Mouse (Mus musculus) hindbrain, embryonic 16.5 days (tissue): ENCODE measurements at regions not wholly inside any gene's neighbourhood (a gene's known extent, or its start where the extent isn't known, plus 50 kb on each side); places are given as distances from the start of the nearest gene placed in this dataset.

ENCODE experiments used
- ATAC-seq: fragments of 200-750 bp; cut with Nextera tagmentation; 2 replicates; pipeline ENCODE4 v1.8.0; 2017; ENCODE audit warnings: moderate TSS enrichment, moderate library complexity
- H3K27ac ChIP-seq: fragments of 300-500 bp; sonication (generic); 2 replicates; pipeline ENCODE4 v1.5.1; 2014; ENCODE audit warnings: low read depth, mild to moderate bottlenecking, control low read depth, low read length, moderate library complexity
- H3K27me3 ChIP-seq: fragments of 300-500 bp; sonication (generic); replicated peaks from 2 replicates; pipeline ENCODE4 v1.6.1; 2014; ENCODE audit warnings: low read length; ENCODE audit not compliant: control insufficient read depth, insufficient read depth
- H3K36me3 ChIP-seq: fragments of 300-500 bp; sonication (generic); 2 replicates; pipeline ENCODE4 v1.6.1; 2014; ENCODE audit warnings: mild to moderate bottlenecking, low read length, moderate library complexity, mixed read lengths; ENCODE audit not compliant: control insufficient read depth, insufficient read depth
- H3K4me1 ChIP-seq: fragments of 300-500 bp; sonication (generic); 2 replicates; pipeline ENCODE4 v1.6.1; 2014; ENCODE audit warnings: low read depth, low read length; ENCODE audit not compliant: control insufficient read depth, insufficient read depth
- H3K4me2 ChIP-seq: fragments of 300-500 bp; sonication (generic); 2 replicates; pipeline ENCODE4 v1.6.1; 2014; ENCODE audit warnings: mild to moderate bottlenecking, low read length, control low read depth, moderate library complexity
- H3K4me3 ChIP-seq: fragments of 300-500 bp; sonication (generic); 2 replicates; pipeline ENCODE4 v1.5.1; 2014; ENCODE audit warnings: mild to moderate bottlenecking, low read length, control low read depth, moderate library complexity
- H3K9ac ChIP-seq: fragments of 300-500 bp; sonication (generic); 2 replicates; pipeline ENCODE4 v1.6.1; 2014; ENCODE audit warnings: low read depth, mild to moderate bottlenecking, control low read depth, low read length, moderate library complexity
- H3K9me3 ChIP-seq: fragments of 300-500 bp; sonication (generic); 2 replicates; pipeline ENCODE4 v1.6.1; 2014; ENCODE audit warnings: mild to moderate bottlenecking, low read length, moderate library complexity; ENCODE audit not compliant: control insufficient read depth
- WGBS: fragments of 180-500 bp; shearing (Covaris S2); extraction: QIAGEN DNeasy Blood & Tissue Kit; methylation state at CpG from one replicate; pipeline ENCODE4 v1.1.7; 2014; 5-methylcytosine and 5-hydroxymethylcytosine counted together

DNA sequence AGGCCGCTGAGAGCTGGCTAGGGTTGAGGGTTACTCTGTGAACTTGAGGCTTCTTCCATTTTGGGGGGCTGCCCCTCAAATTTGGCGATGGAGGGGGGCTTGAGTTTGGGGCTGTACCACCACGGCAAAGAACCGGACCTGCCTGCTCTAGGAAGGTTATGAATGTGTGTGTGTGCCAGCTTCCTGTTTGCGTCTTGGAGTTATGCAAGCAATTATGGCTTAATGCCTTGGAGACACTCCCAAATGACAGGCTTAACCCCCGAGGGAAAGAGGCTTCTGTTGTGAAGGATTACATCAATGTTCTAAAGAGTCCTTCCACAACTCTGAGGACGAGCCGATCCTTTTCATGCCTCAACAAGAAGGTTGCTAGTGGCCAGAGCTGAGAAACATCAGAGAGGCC, 294.1 kb downstream of the Bcl11a start:
- Histone ChIP-seq H3K27ac (no peak overlapping the region; the same call in 1 of the 2 replicates), H3K4me1 (peaks cover 17% of the 10 kb centered on the region), H3K9me3 (no peaks in the 10 kb centered on the region), H3K9ac (no peak overlapping the region), H3K4me3 (no peak overlapping the region), H3K27me3 (0 out of 2 replicates have a peak, but pooled peaks cover 3% of the 10 kb centered on the region), H3K4me2 (no peak overlapping the region), H3K36me3 (no peaks in the 10 kb centered on the region)
- peak; percentile 16 for ATAC-seq
- WGBS: 31% methylated on average over 8 of the region's 8 CpGs

DNA sequence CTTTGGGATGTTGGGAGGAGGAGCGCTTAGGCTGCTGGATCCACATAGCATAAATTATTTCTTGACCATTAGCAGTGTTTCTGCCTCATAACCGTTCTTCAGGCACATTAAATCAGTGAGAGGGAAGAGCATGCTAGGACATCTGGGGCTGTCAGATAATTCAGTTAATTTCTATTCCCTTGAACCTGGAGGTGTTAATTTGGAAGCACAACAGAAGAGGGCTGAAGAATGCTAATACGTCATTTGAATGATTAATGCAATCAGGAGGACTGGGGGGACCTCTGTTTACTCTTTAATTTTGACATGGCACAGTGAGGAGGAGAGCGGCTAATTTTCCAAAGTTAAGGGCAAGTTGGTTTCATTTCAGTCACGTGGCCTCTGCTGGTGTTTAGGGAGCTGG, 294.8 kb downstream of the Bcl11a start:
- Histone ChIP-seq H3K27me3 (0 out of 2 replicates have a peak, but pooled peaks cover 3% of the 10 kb centered on the region), H3K27ac (no peak overlapping the region), H3K4me3 (no peak overlapping the region), H3K9ac (no peak overlapping the region), H3K36me3 (no peaks in the 10 kb centered on the region), H3K4me1 (peaks cover 17% of the 10 kb centered on the region), H3K9me3 (no peaks in the 10 kb centered on the region), H3K4me2 (no peak overlapping the region)
- ATAC-seq: no peak
- 43% methylated on average over 5 of the region's 5 CpGs for WGBS

DNA sequence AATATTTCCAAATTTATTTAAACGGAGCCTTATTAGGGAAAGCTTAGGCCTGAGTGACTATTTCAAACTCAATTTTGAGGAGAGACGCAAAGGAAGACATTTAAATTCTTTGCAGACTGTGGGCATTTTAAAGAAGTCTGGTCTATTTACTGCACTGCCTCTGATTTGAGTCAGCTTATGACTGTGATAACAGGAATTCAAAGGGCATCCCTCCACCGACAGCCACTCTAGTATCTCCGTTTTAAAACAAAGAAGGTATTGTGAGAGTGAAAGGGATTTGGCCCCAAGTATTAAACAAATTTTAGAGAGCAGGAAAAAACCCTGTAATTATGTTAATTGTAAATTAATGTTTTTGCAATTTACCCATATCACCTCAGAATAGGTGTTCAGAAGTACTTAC, 295.4 kb downstream of the Bcl11a start:
- no peak overlapping the region for H3K4me2 ChIP-seq
- WGBS: 52% methylated on average over 4 of the region's 4 CpGs
- no peak overlapping the region for H3K27ac ChIP-seq
- H3K4me3 ChIP-seq: no peak overlapping the region
- H3K27me3 ChIP-seq: 0 out of 2 replicates have a peak, but pooled peaks cover 3% of the 10 kb centered on the region
- no peaks in the 10 kb centered on the region for H3K9me3 ChIP-seq
- ATAC-seq: no peak
- H3K4me1 ChIP-seq: peaks cover 17% of the 10 kb centered on the region
- H3K9ac ChIP-seq: no peak overlapping the region
- H3K36me3 ChIP-seq: no peaks in the 10 kb centered on the region

DNA sequence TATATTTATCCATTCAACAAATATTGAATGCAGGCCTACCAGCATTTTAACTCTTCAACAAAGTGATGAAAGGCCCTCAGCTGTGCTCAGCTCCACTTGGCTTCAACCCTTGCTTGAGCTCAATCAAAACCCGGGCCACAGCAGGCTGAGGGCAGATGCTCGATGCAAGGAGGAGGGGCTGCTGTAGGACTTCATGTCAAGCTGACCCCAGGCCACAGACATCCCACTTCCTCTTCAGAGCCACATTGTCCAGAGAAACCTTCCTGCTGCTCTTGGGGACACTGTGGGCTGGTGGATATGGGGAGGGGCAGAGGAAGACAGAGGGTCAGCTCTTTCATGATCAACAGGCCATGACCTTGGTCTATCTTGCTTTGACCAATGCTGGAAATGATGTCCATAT, 299.7 kb downstream of the Bcl11a start:
- Histone ChIP-seq H3K4me1 (peaks cover 5% of the 10 kb centered on the region; the same call in 1 of the 2 replicates), H3K36me3 (no peaks in the 10 kb centered on the region), H3K27me3 (no peaks in the 10 kb centered on the region), H3K4me3 (no peak overlapping the region), H3K9ac (no peak overlapping the region), H3K9me3 (no peaks in the 10 kb centered on the region), H3K27ac (no peak overlapping the region), H3K4me2 (no peak overlapping the region)
- 54% methylated on average over 2 of the region's 2 CpGs for WGBS
- ATAC-seq: no peak

GRCm38 (mm10) chr11:24390578-24390977, 312.7 kb downstream of the Bcl11a start:
- Histone ChIP-seq H3K36me3 (no peaks in the 10 kb centered on the region), H3K27me3 (no peaks in the 10 kb centered on the region), H3K9me3 (no peaks in the 10 kb centered on the region), H3K9ac (no peak overlapping the region), H3K4me2 (no peak overlapping the region), H3K4me1 (no peaks in the 10 kb centered on the region), H3K27ac (no peak overlapping the region), H3K4me3 (no peak overlapping the region)
- 43% methylated on average over 5 of the region's 5 CpGs for WGBS
- no peak for ATAC-seq

- Histone ChIP-seq H3K9me3 (no peaks in the 10 kb centered on the region), H3K27ac (no peak overlapping the region), H3K4me3 (no peak overlapping the region), H3K27me3 (no peaks in the 10 kb centered on the region), H3K4me2 (no peak overlapping the region), H3K9ac (no peak overlapping the region), H3K4me1 (no peaks in the 10 kb centered on the region), H3K36me3 (no peaks in the 10 kb centered on the region)
- WGBS: 88% methylated on average over 1 of the region's 1 CpGs
- no peak for ATAC-seq
Observed at GRCm38 (mm10) chr11:24391385-24391784, 313.5 kb downstream of the Bcl11a start.

DNA sequence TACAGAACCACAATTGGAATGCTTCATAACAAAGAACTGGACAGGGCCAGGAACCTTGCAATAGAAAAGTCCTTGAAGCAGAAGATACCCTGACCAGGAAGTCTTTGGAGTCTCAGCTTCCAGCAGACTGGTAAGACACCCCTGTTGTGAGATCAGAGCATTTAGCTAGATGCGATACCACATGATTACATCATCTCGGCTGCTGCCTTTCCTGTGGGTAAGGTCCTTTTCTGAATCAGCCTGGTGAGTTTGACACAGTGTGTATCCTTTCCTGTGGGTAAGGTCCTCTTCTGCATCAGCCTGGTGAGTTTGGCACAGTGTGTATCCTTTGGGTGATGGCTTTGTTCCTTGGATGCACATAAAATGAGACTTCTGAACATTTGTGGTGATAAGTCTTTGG, 317.6 kb downstream of the Bcl11a start:
- H3K4me1 ChIP-seq: no peaks in the 10 kb centered on the region
- H3K9me3 ChIP-seq: no peaks in the 10 kb centered on the region
- no peak overlapping the region for H3K4me3 ChIP-seq
- ATAC-seq: no peak
- H3K9ac ChIP-seq: no peak overlapping the region
- no peak overlapping the region for H3K27ac ChIP-seq
- no peaks in the 10 kb centered on the region for H3K36me3 ChIP-seq
- no peaks in the 10 kb centered on the region for H3K27me3 ChIP-seq
- WGBS: 85% methylated on average over 2 of the region's 2 CpGs
- H3K4me2 ChIP-seq: no peak overlapping the region

- H3K4me1 ChIP-seq: no peaks in the 10 kb centered on the region
- no peaks in the 10 kb centered on the region for H3K27me3 ChIP-seq
- H3K4me2 ChIP-seq: no peak overlapping the region
- no peak overlapping the region for H3K9ac ChIP-seq
- no peak overlapping the region for H3K4me3 ChIP-seq
- H3K27ac ChIP-seq: no peak overlapping the region
- ATAC-seq: no peak
- no peaks in the 10 kb centered on the region for H3K36me3 ChIP-seq
- 96% methylated on average over 5 of the region's 5 CpGs for WGBS
- no peaks in the 10 kb centered on the region for H3K9me3 ChIP-seq
Observed at GRCm38 (mm10) chr11:24396911-24397310, 319.1 kb downstream of the Bcl11a start.

DNA sequence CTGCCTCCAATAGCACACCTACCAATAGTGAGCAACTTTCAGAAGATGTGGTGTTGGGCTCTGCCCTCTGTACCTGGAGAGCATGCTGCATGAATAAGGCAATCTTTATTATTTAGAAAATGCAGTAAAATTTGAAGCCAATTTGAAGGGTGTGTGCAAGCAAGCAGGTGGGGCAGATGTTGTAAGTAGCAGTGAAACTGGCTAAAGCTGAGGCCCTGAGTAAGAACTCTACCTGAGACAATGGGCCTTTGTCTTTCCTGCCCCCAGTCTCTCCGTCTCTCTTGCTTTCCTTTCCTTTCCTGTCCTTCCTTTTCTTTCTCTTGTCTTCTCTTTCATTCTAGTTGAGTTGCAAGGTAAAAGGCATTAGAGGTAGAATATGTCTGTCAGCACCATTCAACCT, 319.9 kb downstream of the Bcl11a start:
- H3K4me2 ChIP-seq: no peak overlapping the region
- no peak overlapping the region for H3K27ac ChIP-seq
- no peaks in the 10 kb centered on the region for H3K9me3 ChIP-seq
- no peaks in the 10 kb centered on the region for H3K36me3 ChIP-seq
- no peak overlapping the region for H3K4me3 ChIP-seq
- no peak overlapping the region for H3K9ac ChIP-seq
- H3K27me3 ChIP-seq: no peaks in the 10 kb centered on the region
- ATAC-seq: no peak
- H3K4me1 ChIP-seq: no peaks in the 10 kb centered on the region
- 54% methylated on average over 1 of the region's 1 CpGs for WGBS

GRCm38 (mm10) chr11:24401151-24401550, 323.3 kb downstream of the Bcl11a start:
- no peaks in the 10 kb centered on the region for H3K9me3 ChIP-seq
- no peak overlapping the region for H3K4me2 ChIP-seq
- H3K27me3 ChIP-seq: no peaks in the 10 kb centered on the region
- H3K9ac ChIP-seq: no peak overlapping the region
- no peak for ATAC-seq
- no peaks in the 10 kb centered on the region for H3K36me3 ChIP-seq
- no peak overlapping the region for H3K27ac ChIP-seq
- WGBS: 83% methylated on average over 3 of the region's 3 CpGs
- no peak overlapping the region for H3K4me3 ChIP-seq
- no peaks in the 10 kb centered on the region for H3K4me1 ChIP-seq
